Mouse (Mus musculus): ENCODE data around the gene Ero1lb.
"Not testable (repeated sequence)": the region's sequence is repeated elsewhere in the genome, so short reads cannot be mapped to it uniquely, and the experiment has no call there.

Gene Ero1lb

GRCm38 (mm10) chr13:12574979-12575536 is 9.4 kb downstream of the Ero1lb start:
- ATAC-seq (ENCODE audit: low TSS enrichment), result no peak

- no peak for ATAC-seq (ENCODE audit: low TSS enrichment)
These were observed 12.5 kb downstream of the Ero1lb start for GRCm38 (mm10) chr13:12578145-12578544.

- no peak for ATAC-seq (ENCODE audit: low TSS enrichment)
These were observed 23.3 kb downstream of the Ero1lb start for GRCm38 (mm10) chr13:12589003-12589402.

GRCm38 (mm10) chr13:12597075-12597474 is 31.4 kb downstream of the Ero1lb start:
- not testable (repeated sequence) for ATAC-seq (ENCODE audit: low TSS enrichment)

- ATAC-seq (ENCODE audit: low TSS enrichment), result not testable (repeated sequence)
These were observed 44.5 kb downstream of the Ero1lb start for GRCm38 (mm10) chr13:12610206-12610605.

GRCm38 (mm10) chr13:12614026-12614425 is 48.4 kb downstream of the Ero1lb start:
- not testable (repeated sequence) for ATAC-seq (ENCODE audit: low TSS enrichment)

- ATAC-seq (ENCODE audit: low TSS enrichment), result 0 out of 2 replicates have a peak, but pooled peaks have one; percentile 22
These were observed 48.9 kb downstream of the Ero1lb start for GRCm38 (mm10) chr13:12614591-12614990.

- 0 out of 2 replicates have a peak, but pooled peaks have one; percentile 7 for ATAC-seq (ENCODE audit: low TSS enrichment)
These were observed 49.3 kb downstream of the Ero1lb start for GRCm38 (mm10) chr13:12615014-12615413.

- not testable (repeated sequence) for ATAC-seq (ENCODE audit: low TSS enrichment)
These were observed 50.8 kb downstream of the Ero1lb start for GRCm38 (mm10) chr13:12616489-12616888.

- not testable (repeated sequence) for ATAC-seq (ENCODE audit: low TSS enrichment)
These were observed 54.1 kb downstream of the Ero1lb start for GRCm38 (mm10) chr13:12619808-12620207.

- not testable (repeated sequence) for ATAC-seq (ENCODE audit: low TSS enrichment)
These were observed 60.4 kb downstream of the Ero1lb start for GRCm38 (mm10) chr13:12626061-12626460.

- not testable (repeated sequence) for ATAC-seq (ENCODE audit: low TSS enrichment)
These were observed 62.1 kb downstream of the Ero1lb start for GRCm38 (mm10) chr13:12627746-12628145.

- ATAC-seq (ENCODE audit: low TSS enrichment), result not testable (repeated sequence)
These were observed 62.5 kb downstream of the Ero1lb start for GRCm38 (mm10) chr13:12628181-12628580.

GRCm38 (mm10) chr13:12630252-12630651 is 64.6 kb downstream of the Ero1lb start:
- ATAC-seq (ENCODE audit: low TSS enrichment), result not testable (repeated sequence)

- ATAC-seq (ENCODE audit: low TSS enrichment), result not testable (repeated sequence)
These were observed 69.4 kb downstream of the Ero1lb start for GRCm38 (mm10) chr13:12634941-12635588.

- ATAC-seq (ENCODE audit: low TSS enrichment), result peak; percentile 68
These were observed 77.1 kb downstream of the Ero1lb start for GRCm38 (mm10) chr13:12642795-12643194.

- not testable (repeated sequence) for ATAC-seq (ENCODE audit: low TSS enrichment)
These were observed 81.0 kb downstream of the Ero1lb start for GRCm38 (mm10) chr13:12646676-12647075.

GRCm38 (mm10) chr13:12650020-12650876 is 84.6 kb downstream of the Ero1lb start:
- peak; percentile 89 for ATAC-seq (ENCODE audit: low TSS enrichment)

GRCm38 (mm10) chr13:12650877-12651176 is 85.2 kb downstream of the Ero1lb start:
- ATAC-seq (ENCODE audit: low TSS enrichment), result peak; percentile 41
